Mouse (Mus musculus): ENCODE measurements at regions not wholly inside any gene's neighbourhood (a gene's known extent, or its start where the extent isn't known, plus 50 kb on each side); places are given as distances from the start of the nearest gene placed in this dataset.

DNA sequence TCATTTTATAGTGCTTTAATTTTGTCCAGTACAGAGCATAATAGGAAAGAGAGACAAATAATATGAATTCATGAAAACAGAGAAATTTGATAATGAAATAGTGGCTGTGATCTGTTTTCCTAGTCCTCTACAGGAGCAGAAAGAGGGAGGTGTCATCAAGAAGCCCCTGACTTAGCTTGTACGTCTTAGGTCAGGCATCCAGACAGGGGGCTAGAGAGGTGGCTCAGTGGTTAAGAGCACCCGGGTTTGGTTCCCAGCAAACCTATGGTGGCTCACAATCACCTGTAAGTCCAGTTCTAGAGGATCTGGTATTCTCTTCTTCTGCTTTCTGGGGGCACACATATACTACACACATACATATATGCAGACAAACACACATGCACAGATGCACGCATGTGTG, 285.7 kb downstream of the Ndfip2 start:
- no peak for DNase-seq

DNA sequence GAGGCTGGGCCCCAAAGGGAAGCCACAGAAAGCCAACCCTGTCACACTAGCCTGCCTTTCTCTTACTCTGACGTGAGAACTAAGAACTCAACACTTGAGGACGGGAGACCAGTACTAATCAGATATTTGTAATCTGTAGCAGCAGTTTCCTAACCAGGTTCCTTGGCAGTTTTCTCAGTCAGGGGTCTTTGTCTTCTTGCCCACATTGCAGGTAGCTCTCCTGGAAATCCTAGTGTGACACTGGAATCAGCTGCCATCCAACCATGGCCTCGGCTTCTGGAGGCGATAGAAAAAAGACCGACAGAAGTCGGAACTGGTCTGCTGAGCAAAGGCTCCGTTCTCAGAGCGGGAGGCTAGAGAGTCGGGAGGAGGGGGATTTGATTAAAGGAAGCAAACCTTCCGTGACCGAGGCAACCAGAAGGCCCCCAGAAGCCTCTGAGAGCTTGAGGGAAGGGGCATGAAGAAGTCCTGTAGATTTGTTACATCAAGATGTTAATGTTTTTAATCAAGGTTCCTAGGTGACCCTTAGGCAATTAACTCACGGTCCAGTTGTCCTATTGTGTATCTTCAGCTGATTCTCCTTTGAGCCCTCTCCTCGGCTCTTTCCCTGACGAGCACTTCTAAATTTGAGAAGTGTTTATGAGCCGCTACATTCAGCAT, 284.2 kb downstream of the Ndfip2 start:
- DNase-seq = no peak

DNA sequence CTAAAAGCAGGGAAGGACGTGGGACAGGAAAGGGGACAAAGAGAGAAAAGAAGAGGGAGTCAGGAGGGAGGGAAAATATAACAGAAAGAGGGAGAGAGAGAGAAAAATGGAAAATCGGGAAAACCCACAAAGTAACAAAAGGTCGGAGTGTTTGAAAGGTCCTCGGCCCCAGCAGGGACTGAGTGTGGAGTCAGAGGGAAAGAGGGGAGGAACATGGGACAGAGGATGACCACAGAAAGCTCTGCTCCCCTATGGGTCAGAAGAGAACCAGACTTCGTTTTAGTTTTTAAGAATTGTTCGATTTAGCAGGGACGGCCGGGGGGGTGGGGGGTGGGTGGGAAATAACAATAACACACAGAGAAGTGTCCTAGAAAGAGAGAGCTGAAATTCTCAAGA, 283.7 kb downstream of the Ndfip2 start:
- no peak for DNase-seq

DNA sequence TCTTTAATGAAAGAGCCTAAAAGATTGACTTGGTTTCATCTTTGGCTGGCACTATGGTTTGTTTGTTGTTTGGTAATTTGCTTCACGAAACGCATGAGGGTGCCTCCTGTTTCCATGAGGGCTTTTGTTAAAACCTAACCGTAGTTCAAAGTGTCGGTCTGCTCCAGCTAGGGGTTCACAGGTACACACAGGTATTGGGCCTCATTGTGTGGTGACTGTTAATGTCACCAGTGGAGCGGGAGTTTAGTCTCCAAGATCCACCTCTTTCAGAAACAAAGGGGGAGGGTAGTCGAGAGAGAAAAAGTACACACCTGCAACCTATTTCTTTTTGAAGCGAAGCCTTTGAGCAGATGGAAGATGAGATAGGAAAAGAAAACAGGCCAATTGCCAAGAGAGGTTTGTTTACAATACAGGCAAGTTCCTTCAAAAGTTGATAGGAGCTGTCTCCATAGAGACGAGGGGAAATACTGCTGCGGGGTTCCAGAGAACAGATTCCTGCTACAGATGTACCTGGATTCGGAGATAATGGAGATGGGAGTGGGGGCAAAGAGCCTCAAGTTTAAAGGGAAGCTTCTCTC, 273.9 kb downstream of the Ndfip2 start:
- no peak for DNase-seq

DNA sequence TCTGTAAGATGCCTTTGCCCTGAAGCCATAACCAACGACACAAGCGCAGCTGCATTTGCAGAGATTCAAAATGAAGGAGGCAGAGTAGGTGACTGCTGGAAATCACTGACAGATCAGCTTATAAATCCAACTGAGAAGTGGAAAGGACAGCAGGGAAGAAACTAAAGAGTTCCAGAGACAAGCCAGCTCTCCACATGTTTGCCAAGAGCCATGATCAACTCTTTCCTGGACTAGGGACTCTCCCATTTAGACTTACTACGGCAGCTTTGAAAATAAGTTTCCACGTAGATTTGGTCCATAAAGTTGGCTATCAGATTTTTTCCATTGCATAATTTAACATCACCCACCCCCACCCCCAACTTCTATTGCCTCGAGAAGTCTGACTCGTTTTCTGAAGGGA, 269.7 kb downstream of the Ndfip2 start:
- DNase-seq = no peak

DNA sequence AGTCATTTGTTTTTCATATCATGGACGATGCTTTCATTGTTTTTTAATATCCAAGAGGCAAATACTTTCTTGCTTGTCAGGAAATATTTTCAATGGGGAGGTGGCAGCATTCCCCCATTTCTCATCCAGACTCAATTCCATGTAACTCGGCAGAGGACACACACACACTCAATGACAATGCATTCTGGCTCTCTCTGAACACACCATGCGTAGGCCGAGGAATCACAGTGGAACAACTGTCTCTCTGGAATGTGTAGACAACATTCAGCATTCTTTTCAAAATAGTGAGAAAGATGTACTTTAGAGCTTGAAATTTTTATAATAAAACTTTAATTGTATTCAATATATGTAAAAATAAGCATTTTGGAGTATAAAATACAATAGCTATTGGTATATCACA, 265.5 kb downstream of the Ndfip2 start:
- no peak for DNase-seq

DNA sequence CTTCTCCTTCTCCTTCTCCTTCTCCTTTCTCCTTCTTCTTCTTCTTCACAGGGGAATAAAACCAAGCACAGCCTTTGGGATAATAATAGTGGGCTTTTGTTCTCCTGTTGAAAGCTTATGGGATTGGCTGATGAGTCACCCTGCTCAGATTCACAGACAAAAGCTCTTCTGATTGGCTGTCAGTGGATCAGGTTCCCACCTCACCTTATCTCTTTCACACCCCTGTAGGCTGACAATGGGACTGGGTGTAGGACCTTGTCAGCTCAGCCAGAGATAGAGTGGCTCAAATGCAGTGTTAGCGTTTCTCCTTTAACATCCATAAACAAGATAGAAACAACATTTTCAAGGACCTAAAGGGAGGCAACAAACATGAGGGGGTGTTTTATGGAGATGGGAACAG, 263.9 kb downstream of the Ndfip2 start:
- DNase-seq = no peak

DNA sequence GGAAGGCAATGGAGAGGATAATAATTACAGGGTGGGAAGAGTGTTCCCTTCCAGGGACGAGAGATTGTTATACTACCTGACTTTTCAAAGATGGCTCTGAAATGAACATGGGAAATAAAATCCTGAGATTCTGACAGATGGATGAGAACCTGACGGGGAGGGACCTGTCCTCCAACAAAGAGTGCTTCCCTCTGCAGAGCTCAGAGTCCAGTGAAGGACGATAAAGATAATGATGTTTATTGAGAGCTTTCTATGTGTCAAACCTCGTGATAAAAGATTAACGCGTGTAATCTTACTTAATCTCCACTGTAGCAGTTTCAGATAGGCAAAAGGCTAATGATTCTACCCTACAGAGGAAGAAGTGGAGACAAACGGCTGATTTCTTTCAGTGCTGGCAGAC, 260.3 kb downstream of the Ndfip2 start:
- no peak for DNase-seq

DNA sequence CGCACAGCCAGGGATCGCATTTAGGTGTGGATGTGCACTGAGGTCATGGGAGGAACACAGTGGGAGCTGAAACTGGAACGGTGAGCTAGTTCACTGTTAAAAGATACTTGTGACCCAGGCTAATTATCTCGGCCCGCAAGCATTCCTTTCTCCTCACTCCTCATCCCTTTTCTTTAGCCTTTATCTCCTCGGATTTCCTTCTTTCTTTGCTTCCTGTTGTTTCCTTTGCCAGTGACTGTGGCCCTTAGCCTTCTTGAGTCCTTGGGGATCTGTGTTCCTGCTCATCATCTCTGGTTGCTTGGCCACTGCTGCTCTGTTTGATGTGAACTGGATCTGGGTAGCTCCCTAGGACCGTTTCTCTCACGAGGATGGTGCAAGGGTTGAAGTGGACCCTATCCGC, 256.0 kb downstream of the Ndfip2 start:
- DNase-seq = no peak

DNA sequence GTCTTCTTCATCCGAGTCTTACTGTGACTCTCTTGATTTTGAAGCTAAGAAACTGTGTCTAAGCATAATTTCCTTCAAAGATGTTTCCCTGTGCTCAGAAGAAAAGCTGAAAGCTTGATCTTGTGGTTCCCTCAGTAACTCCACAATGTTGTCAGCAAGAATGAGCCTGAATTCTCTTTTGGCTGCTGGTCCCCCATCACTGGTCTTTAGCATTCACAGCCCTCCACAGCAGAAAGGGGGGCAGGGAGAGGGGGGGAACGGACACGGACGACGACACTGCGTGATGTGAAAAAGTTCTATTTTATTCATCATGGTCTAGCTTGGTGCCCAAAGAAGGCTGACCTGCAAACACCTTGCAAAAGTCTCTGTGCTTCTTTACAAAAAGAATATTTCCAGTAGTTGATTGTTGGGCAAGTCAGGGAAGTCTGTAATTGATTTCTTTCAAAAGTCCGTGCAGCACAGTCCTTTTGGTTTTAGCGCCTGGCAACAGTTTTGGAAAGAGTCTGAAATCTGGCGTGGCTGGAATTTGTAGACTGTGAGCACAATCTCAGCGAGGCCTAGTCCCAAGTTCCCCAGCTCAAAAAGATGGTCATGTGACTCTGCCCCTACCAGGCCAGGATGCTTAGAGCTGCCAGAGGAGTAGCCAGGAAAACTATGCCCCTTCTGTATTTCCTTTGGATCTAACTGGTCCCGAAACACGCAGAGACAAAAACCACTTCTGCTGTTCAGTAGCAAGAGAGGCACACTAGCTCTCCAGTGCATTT, 254.7 kb downstream of the Ndfip2 start:
- no peak for DNase-seq

DNA sequence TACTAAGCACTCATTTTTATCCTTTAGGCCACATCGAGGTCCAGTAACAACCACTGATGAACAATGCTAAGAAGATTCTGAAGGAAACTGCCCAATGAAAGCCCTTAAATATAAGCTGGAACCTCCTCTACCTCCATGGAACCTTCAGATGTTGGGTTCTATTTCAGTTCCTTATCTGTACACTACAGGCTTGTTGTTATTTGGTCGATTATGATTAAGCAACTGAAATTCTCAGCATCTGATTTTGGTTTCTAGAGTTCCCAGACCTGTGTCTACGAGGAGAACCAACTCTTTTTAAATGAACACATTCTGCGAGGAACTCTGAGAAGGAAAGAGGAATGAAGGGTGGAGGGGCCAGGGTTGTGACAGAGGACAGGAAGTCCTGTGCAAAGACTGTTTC, 253.5 kb downstream of the Ndfip2 start:
- DNase-seq = no peak

DNA sequence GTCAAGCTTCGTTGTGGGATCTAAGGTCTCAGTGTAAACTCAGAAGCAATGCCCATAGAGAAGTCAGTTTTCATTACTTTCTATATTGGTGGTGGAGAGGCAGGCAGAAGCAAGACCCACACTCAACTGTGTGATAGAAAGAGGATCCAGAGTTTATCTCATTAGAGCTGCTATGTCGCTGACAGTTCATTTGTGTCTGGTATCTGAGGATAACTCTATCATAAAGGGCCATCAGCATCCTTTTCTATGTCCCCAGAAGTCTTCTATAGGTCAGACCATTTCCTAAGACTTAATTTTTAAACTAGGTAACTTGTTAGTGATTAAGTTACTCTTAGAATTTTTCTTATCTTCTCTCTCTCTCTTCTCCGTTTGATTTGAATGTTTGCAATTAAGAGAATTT, 252.8 kb downstream of the Ndfip2 start:
- DNase-seq = no peak

DNA sequence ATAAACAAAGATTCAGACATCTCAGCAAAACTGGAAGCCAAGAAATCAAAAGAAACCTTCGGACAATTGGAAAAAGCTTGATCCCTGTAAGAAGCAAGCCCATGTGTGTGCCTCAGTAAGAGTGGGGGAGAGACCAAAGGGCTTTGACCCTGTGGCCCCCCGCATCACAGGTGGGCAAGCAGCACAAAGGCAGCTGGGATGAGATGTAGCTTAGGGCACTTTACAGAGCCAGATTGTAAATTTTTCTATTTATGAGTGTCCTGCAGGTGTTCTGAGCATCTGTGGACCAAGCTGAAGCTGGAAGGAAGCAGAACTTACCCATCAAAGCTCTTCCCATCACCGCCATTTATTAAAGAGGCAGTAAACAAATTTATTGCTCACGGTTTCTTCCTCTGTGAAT, 246.9 kb downstream of the Ndfip2 start:
- no peak for DNase-seq

DNA sequence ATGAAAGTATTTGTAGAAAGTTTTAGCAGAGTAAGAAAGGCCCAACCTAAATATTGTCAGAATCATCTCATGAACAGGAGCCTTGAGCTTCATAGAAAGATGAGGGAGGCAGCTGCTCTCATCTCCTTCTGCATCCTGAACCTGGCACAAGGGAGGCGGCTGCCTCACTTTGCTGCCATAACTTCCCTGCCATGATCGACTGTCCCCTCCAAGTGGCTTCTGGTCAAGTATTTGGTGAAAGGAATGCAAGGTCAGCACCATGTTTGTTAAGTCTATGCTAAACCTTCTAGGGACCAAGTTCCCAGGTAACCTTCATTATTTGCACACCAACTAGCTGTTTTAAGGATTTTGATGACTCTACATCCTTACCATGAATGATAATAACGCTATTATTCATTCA, 246.0 kb downstream of the Ndfip2 start:
- no peak for DNase-seq

DNA sequence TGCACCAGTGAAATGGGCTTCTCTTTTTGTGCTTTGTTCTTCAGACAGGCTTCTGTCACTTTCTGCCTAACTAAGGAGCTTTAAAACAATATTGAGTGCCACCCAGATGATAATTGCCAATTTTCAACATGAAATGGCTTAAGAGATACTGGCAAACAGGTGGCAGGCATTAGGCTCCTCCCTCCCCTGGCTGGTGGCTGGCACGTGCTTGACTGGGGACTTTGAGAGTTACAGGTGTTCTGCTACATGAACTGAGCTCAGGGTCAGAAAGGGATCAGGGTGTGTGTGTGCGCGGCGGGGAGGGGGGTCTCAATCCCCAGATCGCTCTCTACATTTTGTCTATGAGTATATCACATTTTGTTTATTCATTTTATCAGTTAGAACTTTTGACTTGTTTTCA, 245.4 kb downstream of the Ndfip2 start:
- no peak for DNase-seq

DNA sequence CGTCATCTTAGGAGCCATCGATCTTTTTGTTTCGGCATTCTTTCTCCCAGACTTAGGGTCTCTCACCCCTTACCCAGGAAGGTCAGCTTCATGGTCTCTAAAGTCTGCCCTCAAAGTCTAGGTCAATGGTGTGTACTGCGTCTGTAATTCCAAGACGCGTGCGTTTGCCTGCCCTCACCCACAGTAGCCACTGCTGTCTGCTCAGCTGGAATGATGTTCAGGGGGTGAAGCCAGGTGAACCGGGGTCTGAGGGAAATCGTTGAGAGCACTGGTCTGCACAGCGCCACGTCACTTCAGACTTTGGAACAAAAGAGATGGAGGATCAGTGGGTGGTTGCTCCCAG, 244.2 kb downstream of the Ndfip2 start:
- DNase-seq = no peak

DNA sequence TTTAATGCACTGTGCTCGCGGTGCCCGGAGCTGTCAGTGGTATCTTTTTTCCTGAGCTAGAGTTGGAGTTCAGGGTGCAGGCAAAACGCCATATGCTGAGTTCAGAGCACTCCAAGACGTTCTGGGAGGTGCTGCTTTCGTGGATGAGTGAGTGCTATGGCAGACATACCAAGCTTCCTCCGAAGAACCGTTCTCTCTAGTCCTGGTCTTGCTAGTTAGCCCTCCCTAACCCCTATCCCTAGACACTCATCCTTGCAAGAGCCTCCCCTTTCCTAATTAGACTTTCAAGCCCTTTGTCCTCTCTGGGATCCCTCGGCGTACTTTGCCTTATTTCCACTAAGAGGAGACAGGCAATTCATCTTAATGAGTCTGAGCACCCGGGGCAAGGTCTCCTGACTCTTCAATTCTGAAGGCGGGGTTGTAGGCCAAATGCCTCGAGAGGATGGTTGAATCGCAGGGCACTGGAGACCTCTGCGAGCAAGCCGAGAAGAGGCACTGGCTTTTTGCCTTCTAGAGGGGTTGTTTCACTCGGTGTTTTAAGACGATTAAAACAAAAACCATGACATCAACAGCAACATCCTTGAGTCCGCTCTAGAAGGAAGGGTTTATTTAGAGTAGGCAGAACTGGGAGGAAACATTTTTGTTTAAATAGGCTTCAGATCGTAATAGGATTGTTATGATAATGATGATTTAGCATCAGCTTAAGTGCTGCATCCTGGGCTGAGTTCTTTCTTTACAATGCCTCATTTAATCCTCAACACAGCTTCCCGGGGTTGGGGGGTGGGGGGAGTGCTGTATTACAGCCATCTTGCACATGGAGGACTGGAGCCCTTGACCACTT, 243.6 kb downstream of the Ndfip2 start:
- peak; percentile 60 for DNase-seq

DNA sequence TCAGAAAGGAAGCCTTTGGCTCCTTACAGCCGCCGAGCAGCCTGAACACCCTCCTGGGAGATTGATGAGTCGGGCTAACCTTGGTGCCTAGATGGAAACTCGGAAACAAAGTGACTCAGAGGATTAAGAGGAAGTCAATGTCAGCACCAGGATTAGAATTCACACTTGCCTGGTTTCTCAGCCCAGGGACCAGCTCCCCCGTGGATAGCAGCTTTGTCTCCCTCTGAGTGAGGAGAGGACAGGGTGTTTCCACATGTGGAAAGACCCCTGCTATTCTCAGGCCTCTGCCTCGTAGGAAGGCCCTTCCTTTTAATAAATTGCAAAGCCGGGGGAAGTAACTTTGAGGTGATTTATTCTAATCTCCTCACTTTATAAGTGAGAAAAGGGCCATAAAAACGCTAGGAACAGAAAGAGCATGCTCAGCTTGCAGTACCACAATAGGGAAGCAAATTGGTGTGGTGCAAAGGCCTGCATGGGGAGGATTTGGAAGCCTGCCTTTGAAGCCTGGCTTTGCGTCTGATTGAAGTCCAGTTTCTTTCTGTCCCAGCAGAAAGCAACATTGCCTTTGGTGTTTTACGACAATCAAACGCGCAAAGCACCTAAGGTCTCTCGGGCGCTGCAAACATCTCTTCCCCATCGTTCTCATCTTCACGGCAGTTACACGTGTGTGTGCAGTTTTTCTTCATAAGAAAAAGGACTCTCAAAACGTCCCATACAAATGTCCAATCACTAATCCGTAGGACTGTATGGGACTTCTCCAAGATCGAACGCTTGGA, 242.8 kb downstream of the Ndfip2 start:
- DNase-seq = peak; percentile 23

DNA sequence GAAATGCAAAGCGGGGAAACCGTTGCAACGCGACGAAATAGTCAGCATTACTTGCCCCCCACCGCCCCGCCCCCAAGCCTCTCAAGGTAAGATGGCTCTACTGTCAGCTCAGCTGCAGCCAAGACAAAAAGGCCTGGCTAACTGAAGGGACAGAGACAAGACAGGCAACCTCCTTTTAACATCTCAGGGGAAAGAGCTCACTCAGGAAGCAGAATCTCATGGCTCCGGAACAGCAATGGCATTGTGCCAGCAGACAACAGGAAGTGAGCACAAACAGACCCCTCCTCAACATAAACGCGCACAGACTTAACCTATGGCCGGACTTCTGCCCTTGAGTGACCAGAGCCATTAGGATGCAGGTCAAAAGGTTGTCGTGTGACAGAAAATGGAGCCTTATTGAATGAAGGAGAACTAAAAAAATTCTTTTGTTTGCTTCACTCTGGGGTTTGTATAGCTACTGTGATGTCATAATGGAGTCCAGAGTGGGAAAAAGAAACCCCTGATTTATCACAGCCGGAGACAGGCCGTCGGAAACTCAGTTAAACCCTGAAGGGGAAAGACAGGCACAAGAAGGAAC, 241.0 kb downstream of the Ndfip2 start:
- peak; percentile 65 for DNase-seq

DNA sequence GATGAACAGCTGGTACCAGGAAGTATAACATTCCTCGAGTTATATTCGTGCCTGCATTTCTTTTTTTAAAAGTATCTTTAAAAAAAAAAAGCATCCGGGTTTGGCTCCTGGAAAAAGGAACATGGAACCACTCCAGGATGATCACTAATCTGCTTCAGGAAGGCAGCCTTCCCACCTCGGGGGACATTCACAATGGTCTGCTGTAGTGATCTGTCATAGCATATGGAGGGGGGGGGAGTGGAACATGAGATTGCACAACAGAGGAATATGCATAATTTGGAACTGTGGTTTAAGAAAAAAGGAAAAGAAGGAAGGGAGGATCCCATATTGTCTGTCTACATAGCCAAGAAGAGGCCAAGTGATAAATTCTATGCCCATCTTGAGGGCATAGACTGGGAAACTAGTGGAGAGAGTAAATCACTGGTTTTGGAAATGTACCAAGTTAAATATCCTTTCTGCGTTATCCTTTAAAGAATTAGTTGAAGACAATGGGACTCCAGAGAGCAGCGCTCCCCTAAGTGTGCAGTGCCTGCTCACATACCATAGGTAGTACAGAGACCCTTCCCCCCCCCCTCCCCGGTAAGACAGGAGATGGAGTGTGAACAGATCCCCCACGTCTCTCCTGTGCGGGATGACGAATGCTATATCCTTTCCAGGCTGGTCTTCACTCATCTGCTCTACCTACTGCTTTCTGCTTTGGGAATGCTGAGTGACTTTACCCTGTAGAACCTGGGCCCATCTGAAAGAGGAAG, 240.0 kb downstream of the Ndfip2 start:
- DNase-seq = peak; percentile 38

DNA sequence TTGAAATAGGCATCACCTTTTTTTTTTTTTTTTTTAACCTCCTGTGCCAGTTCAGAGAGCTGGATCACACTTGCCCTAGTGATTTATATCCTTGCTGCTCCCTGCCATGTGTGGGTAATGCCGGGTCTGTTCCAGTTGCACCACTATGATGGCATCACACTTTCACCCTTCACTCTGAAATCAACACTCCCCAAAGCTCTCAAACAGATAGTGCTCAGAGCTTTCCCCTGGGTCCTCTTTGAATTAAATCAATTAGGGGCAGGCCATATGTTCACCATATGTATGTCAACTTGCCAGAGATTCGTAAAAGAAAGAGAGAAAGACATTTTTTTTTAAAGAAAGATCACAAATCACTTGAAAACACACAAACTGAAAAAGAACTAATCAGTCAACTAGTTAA, 236.8 kb downstream of the Ndfip2 start:
- DNase-seq = no peak

DNA sequence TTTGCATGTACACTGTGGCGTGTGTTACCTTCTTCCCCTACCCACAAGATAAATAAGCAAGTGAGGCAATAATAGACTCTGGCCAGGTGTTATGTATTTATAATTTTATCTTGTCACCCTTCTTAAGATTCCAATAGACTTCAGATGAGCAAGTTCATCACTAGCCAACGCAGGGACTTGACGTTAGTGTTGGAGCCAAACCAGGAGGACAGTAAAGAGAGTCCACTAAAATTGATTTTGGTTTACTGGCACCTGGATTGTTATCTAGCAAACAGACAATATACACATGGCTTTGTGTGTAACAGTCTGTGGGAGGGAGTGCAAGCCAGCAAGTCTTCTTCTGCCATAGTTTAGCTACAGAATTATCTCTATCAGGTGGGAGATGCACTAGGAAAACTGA, 236.0 kb downstream of the Ndfip2 start:
- DNase-seq = no peak
